Comparison of ENCODE assay signal across 8 mouse cellular contexts in genomic region chr9:111495561-111495960, GRCm38 (mm10). TPM values are rescaled to one million over a fixed set of nuclear protein-coding genes. Genes with fewer than 3 reads are reported as not detected.
A peak's percentile ranks its signal among the peaks of the same experiment; 100 is the strongest.
DNase-seq lines count a peak whose midpoint lies in the region; ATAC-seq and TF ChIP-seq lines count a peak whose summit lies in the region.

No protein-coding gene starts in this region.

- H3K27me3 ChIP-seq in embryonic facial prominence, embryonic 14.5 days (replicated peaks; ENCODE audit: control insufficient read depth, insufficient read depth, low read length), result no peaks in the 10 kb centered on the region
- no peaks in the 10 kb centered on the region for H3K27me3 ChIP-seq in hindbrain, embryonic 11.5 days (ENCODE audit: control insufficient read depth, insufficient read depth, low read length)

- H3K27ac ChIP-seq in ES-E14 (ENCODE audit: insufficient read depth, low read depth, low read length, poor library complexity, severe bottlenecking), result no peak overlapping the region
- no peak overlapping the region for H3K27ac ChIP-seq in bone marrow, adult 2 months (ENCODE audit: control insufficient read depth, insufficient read depth, low read depth, low read length, poor library complexity)
- H3K27ac ChIP-seq in embryonic facial prominence, embryonic 14.5 days (replicated peaks; ENCODE audit: low read depth, low read length), result no peak overlapping the region
- H3K27ac ChIP-seq in hindbrain, embryonic 11.5 days (ENCODE audit: low read depth, low read length), result no peak overlapping the region

- H3K4me2 ChIP-seq in embryonic facial prominence, embryonic 14.5 days (ENCODE audit: low read depth, low read length), result no peak overlapping the region
- no peak overlapping the region for H3K4me2 ChIP-seq in hindbrain, embryonic 11.5 days (replicated peaks; ENCODE audit: low read depth, low read length)

- H3K4me1 ChIP-seq in ES-E14 (ENCODE audit: control insufficient read depth in 2 of 2, insufficient read depth in 2 of 2, low read length in 2 of 2, poor library complexity in 1 of 2), result no peaks in the 10 kb centered on the region; a peak in 1 of 4 replicates
- H3K4me1 ChIP-seq in bone marrow, adult 2 months (ENCODE audit: control insufficient read depth, insufficient read depth, low read length), result no peaks in the 10 kb centered on the region
- no peaks in the 10 kb centered on the region for H3K4me1 ChIP-seq in embryonic facial prominence, embryonic 14.5 days (ENCODE audit: control insufficient read depth, insufficient read depth, low read length)
- no peaks in the 10 kb centered on the region for H3K4me1 ChIP-seq in hindbrain, embryonic 11.5 days (replicated peaks; ENCODE audit: control insufficient read depth, insufficient read depth, low read length)

- H3K9me3 ChIP-seq in ES-E14 (ENCODE audit: control insufficient read depth, insufficient read depth, low read depth, low read length), result no peaks in the 10 kb centered on the region
- H3K9me3 ChIP-seq in embryonic facial prominence, embryonic 14.5 days (ENCODE audit: control insufficient read depth, low read length), result no peaks in the 10 kb centered on the region
- no peaks in the 10 kb centered on the region for H3K9me3 ChIP-seq in hindbrain, embryonic 11.5 days (ENCODE audit: control insufficient read depth, low read length)

- under 1% methylated on average over 5 of the region's 5 CpGs for WGBS in bone marrow, adult 2 months
- under 1% methylated on average over 5 of the region's 5 CpGs for WGBS in embryonic facial prominence, embryonic 14.5 days
- WGBS in hindbrain, embryonic 11.5 days, result 0% methylated on average over 5 of the region's 5 CpGs

- TF ChIP-seq CTCF in bone marrow, adult 2 months (IDR thresholded peaks at IDR 0.05; ENCODE audit: control insufficient read depth, insufficient read depth, low read length), result peak; percentile 86

- no peak overlapping the region for H3K4me3 ChIP-seq in ES-E14 (ENCODE audit: insufficient read depth in 1 of 2, low read depth in 1 of 2, low read length in 2 of 2, poor library complexity in 1 of 2, severe bottlenecking in 1 of 2)
- no peak overlapping the region for H3K4me3 ChIP-seq in bone marrow, adult 2 months (replicated peaks; ENCODE audit: control insufficient read depth, low read depth, low read length)
- no peak overlapping the region for H3K4me3 ChIP-seq in embryonic facial prominence, embryonic 14.5 days (ENCODE audit: low read depth, low read length)
- H3K4me3 ChIP-seq in hindbrain, embryonic 11.5 days (ENCODE audit: low read depth, low read length), result no peak overlapping the region

- peak; percentile 46; the same call in 1 of the 2 replicates for ATAC-seq in embryonic facial prominence, embryonic 14.5 days (ENCODE audit: low read depth)
- peak; percentile 62 for ATAC-seq in hindbrain, embryonic 11.5 days (ENCODE audit: low FRiP score)
- peak; percentile 86 for ATAC-seq in megakaryocyte-erythroid progenitor cell, adult 5-6 weeks (replicated peaks; ENCODE audit: low FRiP score, low TSS enrichment, poor library complexity, severe bottlenecking)

- no peaks in the 10 kb centered on the region for H3K36me3 ChIP-seq in ES-E14 (ENCODE audit: control insufficient read depth, insufficient read depth, low read length, poor library complexity, severe bottlenecking)
- H3K36me3 ChIP-seq in embryonic facial prominence, embryonic 14.5 days (ENCODE audit: control insufficient read depth, insufficient read depth, low read length), result no peaks in the 10 kb centered on the region
- no peaks in the 10 kb centered on the region for H3K36me3 ChIP-seq in hindbrain, embryonic 11.5 days (ENCODE audit: control insufficient read depth, insufficient read depth, low read length)

- no peak overlapping the region for H3K9ac ChIP-seq in ES-E14 (ENCODE audit: insufficient read depth, low read depth, low read length, poor library complexity, severe bottlenecking)
- H3K9ac ChIP-seq in embryonic facial prominence, embryonic 14.5 days (ENCODE audit: low read depth, low read length), result no peak overlapping the region
- no peak overlapping the region for H3K9ac ChIP-seq in hindbrain, embryonic 11.5 days (ENCODE audit: low read depth, low read length)

- in situ Hi-C loops in ES-E14 (cut with MboI; ENCODE audit: low sequenced_read_pairs in 2 of 2, unreplicated experiment in 2 of 2), result loop anchor here (5.0 kb wide), 1 partner anchor 422 kb away; no protein-coding TSS in a partner anchor

- TF ChIP-seq POLR2A in bone marrow, adult 2 months (IDR thresholded peaks at IDR 0.05; ENCODE audit: borderline replicate concordance, control insufficient read depth, low read depth, low read length), result no peak

- DNase-seq in ES-E14 (ENCODE audit: low read depth, low spot score), result peak; percentile 47
- DNase-seq in embryonic facial prominence, embryonic 14.5 days (ENCODE audit: low spot score), result peak; percentile 81
- DNase-seq in hindbrain, embryonic 11.5 days (ENCODE audit: low spot score), result peak; percentile 91
- peak; percentile 87 to 88 for DNase-seq in layer of hippocampus, postnatal 10 days (ENCODE audit: low spot score in 2 of 2)
- peak; percentile 81 for DNase-seq in right cerebral cortex, postnatal 14 days
- DNase-seq in yolk sac, embryonic 10.5 days (ENCODE audit: low spot score), result peak; percentile 33

TF ChIP-seq in ES-E14, 5 proteins besides CTCF, POLR2A, EP300 and RAD21:
- TF ChIP-seq MAFK (IDR thresholded peaks at IDR 0.05; ENCODE audit: insufficient read depth, low read depth, low read length) (no peak), ZC3H11A (IDR thresholded peaks at IDR 0.05; ENCODE audit: borderline replicate concordance, low read depth, low read length) (peak; percentile 81)

RNA-seq across cellular contexts. Expression of gene Dclk3, which starts 56.7 kb away (rescaled TPM):
- total RNA-seq in ES-E14 (2012; rRNA removed), result 0.37 and 0.40 TPM in 2 replicates
- polyA plus RNA-seq in bone marrow, adult 2 months (2011; ENCODE audit: insufficient read depth, insufficient read length, low replicate concordance, missing spikeins), result not detected in 2 replicates
- 2.4 TPM in 2 replicates for polyA plus RNA-seq in embryonic facial prominence, embryonic 14.5 days (2014; fragmentation: Nextera tagmentation; extraction: Ambion mirVana)
- polyA plus RNA-seq in hindbrain, embryonic 11.5 days (2014; fragmentation: Nextera tagmentation; extraction: Ambion mirVana), result 0.32 and 1.1 TPM in 2 replicates
- 10 to 100 TPM in 1 of 2 experiments, 1 to 10 TPM in 1; 8.6 to 10.6 TPM for total RNA-seq in layer of hippocampus, postnatal 10 days (2021)
- total RNA-seq in megakaryocyte-erythroid progenitor cell, adult 5-6 weeks (2014; fragmentation: Nextera tagmentation), result not detected in 2 replicates
- not detected in 2 replicates for total RNA-seq in megakaryocyte-erythroid progenitor cell, adult 5-6 weeks (2017)

Comparison
In these comparisons a context has a peak if more than half of its experiments do, and no peak if none do; other contexts are left out.
1. DNase-seq: peak in every context shown above with its lines; median percentile 91 in hindbrain, embryonic 11.5 days; 88 in layer of hippocampus, postnatal 10 days; 81 in embryonic facial prominence, embryonic 14.5 days; 81 in right cerebral cortex, postnatal 14 days; 47 in ES-E14; 33 in yolk sac, embryonic 10.5 days.